Mouse (Mus musculus) olfactory bulb, adult 2 months (tissue): ENCODE results near the gene Otos.

Experiments
- CTCF ChIP-seq: fragments of 200-500 bp; IDR thresholded peaks from 2 replicates; pipeline ENCODE4 v1.5.1; 2012; ENCODE audit warnings: low read depth, mild to moderate bottlenecking, low read length, moderate library complexity; ENCODE audit not compliant: insufficient read depth
- POLR2A ChIP-seq: fragments of 200-500 bp; IDR thresholded peaks from 2 replicates; pipeline ENCODE4 v1.6.1; 2012; ENCODE audit warnings: mild to moderate bottlenecking, low read depth, low read length, moderate library complexity; ENCODE audit not compliant: insufficient read depth

DNA sequence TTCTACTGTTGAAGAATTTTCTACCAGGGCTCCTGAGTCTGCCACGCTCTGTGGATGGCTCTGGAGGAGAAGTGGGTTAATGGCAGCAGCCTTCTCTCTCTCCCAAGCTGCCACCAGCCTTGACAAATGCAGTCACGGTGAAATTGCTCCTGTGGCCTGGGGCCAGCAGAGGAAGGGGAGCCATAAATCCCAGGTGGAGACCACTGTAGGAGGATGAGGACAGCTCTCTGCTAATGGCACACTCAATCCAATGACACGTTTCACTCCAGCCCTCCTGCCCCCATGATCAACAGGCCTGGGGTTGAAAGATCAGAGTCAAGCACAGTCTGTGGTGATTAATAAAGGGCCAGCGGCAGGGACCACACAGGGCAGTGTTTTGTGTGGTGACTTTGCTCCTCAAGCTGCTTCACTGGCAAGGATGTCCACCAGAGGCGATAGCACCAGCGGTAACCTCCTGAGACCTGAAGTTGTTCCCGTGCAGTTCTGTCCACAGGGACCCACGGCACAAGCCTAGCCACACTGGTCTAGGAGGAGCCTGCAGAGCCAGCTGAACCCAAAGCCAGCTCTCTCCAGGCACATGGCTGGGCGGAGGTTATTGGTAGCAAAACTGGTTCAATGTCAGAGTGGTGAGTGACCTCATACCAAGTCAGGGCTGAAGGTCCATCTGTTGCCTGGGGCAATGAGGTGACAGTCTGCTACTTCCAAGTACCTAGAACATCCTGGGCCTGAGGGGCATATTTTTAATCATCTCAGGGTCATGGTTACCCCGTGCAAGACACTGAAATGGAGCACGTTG lies 8.6 kb upstream of the Otos start:
- TF ChIP-seq POLR2A (no peak), CTCF (no peak)
